Mouse (Mus musculus) olfactory bulb, adult 2 months (tissue): ENCODE measurements around the gene Cnot10. TPM values are rescaled to one million over a fixed set of nuclear protein-coding genes. Genes with fewer than 3 reads are reported as not detected.

Source experiments
- H3K27ac ChIP-seq: fragments of 200-500 bp; 2 replicates; pipeline ENCODE4 v1.5.1; 2012; ENCODE audit warnings: low read depth, low read length; ENCODE audit not compliant: insufficient read depth
- H3K4me1 ChIP-seq: fragments of 200-500 bp; 2 replicates; pipeline ENCODE4 v1.6.1; 2012; ENCODE audit warnings: low read length; ENCODE audit not compliant: control insufficient read depth, insufficient read depth
- H3K4me3 ChIP-seq: fragments of 200-500 bp; 2 replicates; pipeline ENCODE4 v1.5.1; 2012; ENCODE audit warnings: mild to moderate bottlenecking, low read depth, low read length, moderate library complexity; ENCODE audit not compliant: insufficient read depth
- CTCF ChIP-seq: fragments of 200-500 bp; IDR thresholded peaks from 2 replicates; pipeline ENCODE4 v1.5.1; 2012; ENCODE audit warnings: low read depth, mild to moderate bottlenecking, low read length, moderate library complexity; ENCODE audit not compliant: insufficient read depth
- POLR2A ChIP-seq: fragments of 200-500 bp; IDR thresholded peaks from 2 replicates; pipeline ENCODE4 v1.6.1; 2012; ENCODE audit warnings: mild to moderate bottlenecking, low read depth, low read length, moderate library complexity; ENCODE audit not compliant: insufficient read depth
- WGBS: fragments of 180-500 bp; shearing (Covaris S2); methylation state at CpG from one replicate; pipeline ENCODE4 v1.1.7; 2018; 5-methylcytosine and 5-hydroxymethylcytosine counted together
- polyA plus RNA-seq: library from polyadenylated mRNA; stranded (reverse); fragments of >200 nt; gene quantifications from 2 replicates; pipeline ENCODE4 v1.2.4, GENCODE M21; 2012; ENCODE audit warnings: low replicate concordance; ENCODE audit not compliant: missing spikeins, insufficient read depth, insufficient read length

Gene Cnot10
- polyA plus RNA-seq, 1 experiment = not detected

DNA sequence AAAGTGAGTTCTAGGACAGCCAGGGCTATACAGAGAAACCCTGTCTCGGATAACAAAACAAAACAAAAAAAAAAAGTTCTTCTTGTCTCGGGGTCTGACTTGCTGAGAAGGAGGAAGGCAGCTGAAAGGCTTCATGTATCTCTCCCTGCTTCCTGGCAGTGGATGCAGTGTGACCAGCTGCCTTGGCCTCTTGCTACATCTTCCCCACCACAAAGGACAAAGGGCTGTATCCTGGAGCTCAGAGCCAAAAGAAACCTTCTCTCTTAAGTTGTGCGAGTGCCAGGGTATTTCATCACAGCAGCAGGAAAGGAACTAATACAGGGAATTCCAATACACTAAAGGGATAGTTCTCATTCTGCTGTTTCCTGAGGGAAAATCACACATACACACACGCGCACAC is 38.6 kb upstream of the Cnot10 start:
- Histone ChIP-seq H3K27ac (no peak overlapping the region), H3K4me1 (peaks cover 2% of the 10 kb centered on the region; the same call in 1 of the 2 replicates), H3K4me3 (no peak overlapping the region)
- no peak for TF ChIP-seq CTCF
- TF ChIP-seq POLR2A = no peak
- 86% methylated on average over 5 of the region's 5 CpGs for WGBS

DNA sequence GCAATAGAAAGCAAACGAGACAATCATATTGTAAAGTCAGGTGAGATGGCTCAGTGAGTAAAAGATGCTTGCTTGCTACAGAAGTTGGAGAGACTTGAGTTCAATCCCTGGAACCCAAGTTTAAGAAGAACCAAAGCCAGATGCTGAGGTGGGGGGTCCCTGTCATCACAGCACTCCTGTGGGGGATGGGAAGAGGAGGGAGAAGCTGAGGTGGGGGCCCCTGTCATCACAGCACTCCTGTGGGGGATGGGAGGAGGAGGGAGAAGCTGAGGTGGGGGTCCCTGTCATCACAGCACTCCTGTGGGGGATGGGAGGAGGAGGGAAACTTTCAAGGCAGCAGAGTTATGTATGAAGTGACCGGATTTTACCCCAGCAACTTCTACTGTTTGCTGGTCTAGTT is 33.6 kb upstream of the Cnot10 start:
- H3K4me1 ChIP-seq = peaks cover 9% of the 10 kb centered on the region
- 55% methylated on average over 2 of the region's 2 CpGs for WGBS
- TF ChIP-seq CTCF (no peak), POLR2A (no peak)
- H3K4me3 ChIP-seq = no peak overlapping the region
- no peak overlapping the region for H3K27ac ChIP-seq

DNA sequence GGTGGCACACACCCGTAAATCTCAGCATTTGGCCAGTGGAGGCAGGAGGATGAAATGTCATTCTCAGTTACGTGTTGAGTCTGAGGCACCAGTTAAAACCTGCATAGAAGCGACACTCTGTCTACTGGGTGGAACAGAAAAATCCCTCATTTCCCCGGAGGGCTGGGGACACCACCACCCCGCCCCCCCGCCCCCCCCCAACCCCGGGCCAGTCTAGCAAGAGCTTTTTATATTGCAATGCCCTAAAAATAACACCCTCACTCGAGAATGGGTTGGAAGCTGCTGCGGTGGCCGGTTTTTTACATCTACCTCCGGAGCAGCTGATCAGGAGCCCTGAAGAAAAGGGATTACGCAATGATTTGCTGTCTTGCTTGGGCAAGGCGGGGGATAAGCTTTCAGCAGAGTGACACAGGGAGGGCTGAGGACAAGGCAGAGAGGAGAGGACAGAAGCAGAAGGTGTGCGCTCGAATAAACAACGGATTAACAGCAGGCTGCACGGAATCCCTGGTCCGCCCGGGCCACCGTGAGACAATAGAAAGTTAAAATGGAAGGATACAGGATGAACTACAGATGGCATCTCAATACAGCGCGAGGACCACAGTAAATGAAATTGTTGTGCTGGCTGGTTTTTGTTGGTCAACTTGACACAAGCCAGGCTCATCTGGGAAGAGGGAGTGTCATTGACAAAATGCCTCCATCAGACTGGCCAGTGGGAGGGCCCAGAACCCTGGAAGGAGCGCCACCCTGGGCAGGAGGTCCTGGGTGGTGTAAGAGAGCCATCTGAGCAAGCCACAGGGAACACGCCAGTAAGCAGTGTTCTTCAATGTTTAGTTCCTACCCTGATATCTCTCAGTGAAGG is 32.9 kb upstream of the Cnot10 start:
- Histone ChIP-seq H3K4me1 (peaks cover 9% of the 10 kb centered on the region), H3K27ac (no peak overlapping the region), H3K4me3 (peak overlapping the region; percentile 42)
- WGBS = 6% methylated on average over 24 of the region's 24 CpGs
- TF ChIP-seq POLR2A (0 out of 2 replicates have a peak, but pooled peaks have one; percentile 30), CTCF (no peak)

GRCm38 (mm10) chr9:114671946-114672345 is 32.0 kb upstream of the Cnot10 start:
- 30% methylated on average over 1 of the region's 1 CpGs for WGBS
- Histone ChIP-seq H3K27ac (no peak overlapping the region), H3K4me1 (peaks cover 9% of the 10 kb centered on the region), H3K4me3 (no peak overlapping the region)
- TF ChIP-seq CTCF (no peak), POLR2A (no peak)

- 70% methylated on average over 5 of the region's 5 CpGs for WGBS
- TF ChIP-seq POLR2A = no peak
- no peak for TF ChIP-seq CTCF
- H3K4me1 ChIP-seq = peaks cover 13% of the 10 kb centered on the region
- no peak overlapping the region for H3K4me3 ChIP-seq
- no peak overlapping the region for H3K27ac ChIP-seq
These were observed 29.0 kb upstream of the Cnot10 start for GRCm38 (mm10) chr9:114669011-114669410.

DNA sequence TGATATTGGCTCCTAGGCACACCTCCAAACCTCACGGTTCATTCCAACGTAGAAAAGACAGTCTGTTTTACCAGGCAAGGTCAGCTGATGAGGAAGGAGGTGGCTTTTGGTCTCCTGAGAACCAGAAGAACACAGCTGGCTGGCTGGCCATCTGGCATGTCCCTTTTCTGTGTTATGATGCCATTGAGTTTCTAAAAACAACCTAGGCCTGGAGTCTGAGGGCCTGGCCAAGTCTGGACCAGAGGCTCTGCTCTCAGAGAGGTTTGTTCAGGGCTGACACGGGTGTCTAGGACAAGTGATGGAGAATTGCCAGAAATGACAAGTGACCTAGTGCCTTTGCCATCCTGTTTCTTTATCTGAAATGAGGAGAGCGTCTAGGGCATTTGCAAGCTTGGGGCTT is 28.1 kb upstream of the Cnot10 start:
- no peak for TF ChIP-seq POLR2A
- TF ChIP-seq CTCF = no peak
- H3K4me3 ChIP-seq = no peak overlapping the region
- H3K4me1 ChIP-seq = peaks cover 10% of the 10 kb centered on the region
- no peak overlapping the region for H3K27ac ChIP-seq
- WGBS = 82% methylated on average over 4 of the region's 4 CpGs

DNA sequence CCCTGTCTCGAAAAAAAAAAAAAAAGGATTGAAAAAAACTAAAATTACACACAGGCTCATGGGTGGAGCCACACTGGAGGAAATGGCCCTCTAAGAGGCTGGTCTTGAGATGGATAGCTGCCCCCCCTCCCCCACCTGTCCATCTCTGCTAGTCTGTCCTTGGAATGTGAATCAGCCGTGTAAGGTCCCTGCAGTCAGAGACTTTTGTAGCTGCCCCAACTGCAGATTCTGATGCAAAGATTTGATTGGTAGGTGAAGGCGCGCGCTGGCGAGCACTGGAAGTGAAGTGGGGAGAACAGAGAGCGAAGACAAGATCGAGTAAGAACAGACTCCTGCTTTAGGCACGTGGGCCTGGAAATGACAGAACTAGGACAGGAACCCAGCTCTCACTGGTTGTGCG is 26.9 kb upstream of the Cnot10 start:
- H3K4me1 ChIP-seq = peaks cover 7% of the 10 kb centered on the region
- no peak overlapping the region for H3K27ac ChIP-seq
- TF ChIP-seq POLR2A (no peak), CTCF (no peak)
- no peak overlapping the region for H3K4me3 ChIP-seq
- 98% methylated on average over 10 of the region's 10 CpGs for WGBS

DNA sequence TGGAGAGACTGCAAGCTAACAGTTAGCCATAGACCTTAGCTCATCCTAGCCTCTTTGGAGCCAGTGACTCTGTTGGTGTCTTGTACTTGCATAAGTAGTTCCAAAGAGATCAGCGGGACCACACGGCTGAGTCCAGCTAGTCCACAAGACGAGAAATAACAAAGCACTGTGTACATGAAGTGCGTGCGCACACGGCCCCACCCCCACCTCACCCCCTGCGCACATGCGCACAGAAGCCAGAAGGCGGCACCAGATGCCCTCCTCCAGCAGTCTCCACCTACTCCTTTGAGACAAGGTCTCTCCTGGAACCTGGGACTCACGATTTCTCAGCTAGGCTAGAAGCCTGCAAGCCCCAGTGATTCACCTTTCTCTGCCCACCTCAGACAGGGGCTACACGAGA is 23.8 kb upstream of the Cnot10 start:
- no peak for TF ChIP-seq POLR2A
- TF ChIP-seq CTCF = no peak
- H3K27ac ChIP-seq = no peak overlapping the region

GRCm38 (mm10) chr9:114661991-114662390 is 22.0 kb upstream of the Cnot10 start:
- H3K27ac ChIP-seq = no peak overlapping the region
- 83% methylated on average over 7 of the region's 7 CpGs for WGBS
- TF ChIP-seq POLR2A (no peak), CTCF (no peak)
- no peak overlapping the region for H3K4me3 ChIP-seq
- H3K4me1 ChIP-seq = peaks cover 7% of the 10 kb centered on the region

More for the DNA sequence above, 23.8 kb upstream of the Cnot10 start:
- Histone ChIP-seq H3K4me1 (peaks cover 7% of the 10 kb centered on the region), H3K4me3 (no peak overlapping the region)
- WGBS = 85% methylated on average over 11 of the region's 11 CpGs

DNA sequence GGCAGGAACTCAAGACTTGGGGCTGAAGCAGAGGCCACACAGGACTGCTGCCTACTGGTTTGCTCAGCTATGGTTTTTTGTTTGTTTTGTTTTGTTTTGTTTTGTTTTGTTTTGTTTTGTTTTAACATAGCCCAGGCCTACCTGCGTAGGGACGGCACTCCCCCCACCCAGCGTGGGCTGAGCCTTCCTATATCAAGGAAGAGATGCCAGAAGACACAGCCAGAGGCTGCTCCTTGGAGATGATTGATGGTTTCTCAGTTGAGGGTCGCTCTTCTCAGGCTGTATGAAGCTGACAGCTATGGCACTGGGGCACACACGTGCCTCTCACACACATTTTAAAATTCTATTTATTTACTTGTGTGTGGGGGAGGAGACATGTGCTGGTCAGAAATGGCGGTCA is 21.0 kb upstream of the Cnot10 start:
- no peak overlapping the region for H3K27ac ChIP-seq
- peaks cover 7% of the 10 kb centered on the region for H3K4me1 ChIP-seq

More for the DNA sequence above, 21.0 kb upstream of the Cnot10 start:
- TF ChIP-seq CTCF (no peak), POLR2A (no peak)
- no peak overlapping the region for H3K4me3 ChIP-seq
- 83% methylated on average over 6 of the region's 6 CpGs for WGBS
